Mouse (Mus musculus) CH12.LX (cell line): Measurements from ENCODE around the gene Serpinf1. TPM values are rescaled to one million over a fixed set of nuclear protein-coding genes. Genes with fewer than 3 reads are reported as not detected.

ENCODE experiments used
- DNase-seq: peaks from one replicate; pipeline ENCODE4 v3.0.0-alpha.2; 2013; ENCODE audit errors: extremely low read depth
- H3K27ac ChIP-seq: 2 replicates; pipeline ENCODE4 v1.5.1; 2012; ENCODE audit warnings: low read depth, mild to moderate bottlenecking, control low read depth, moderate library complexity; ENCODE audit not compliant: insufficient read depth
- H3K27me3 ChIP-seq: replicated peaks from 2 replicates; pipeline ENCODE3; 2012; ENCODE audit warnings: inconsistent platforms
- H3K36me3 ChIP-seq, 2 experiments: replicated peaks in 1 of 2; 2 replicates each; pipeline versions ENCODE3 to v1.6.1; 2012; ENCODE audit warnings: inconsistent platforms in 1 of 2, low read length in 1 of 2, mild to moderate bottlenecking in 1 of 2, mixed read lengths in 1 of 2, moderate library complexity in 1 of 2; ENCODE audit not compliant: control insufficient read depth in 1 of 2, insufficient read depth in 1 of 2
- H3K4me1 ChIP-seq, 2 experiments: 2 replicates each; pipeline ENCODE4 v1.6.1; 2012; ENCODE audit warnings: inconsistent platforms in 1 of 2, moderate library complexity in 1 of 2; ENCODE audit not compliant: insufficient read depth in 2 of 2, control insufficient read depth in 1 of 2
- H3K4me2 ChIP-seq: 2 replicates; pipeline ENCODE4 v1.6.1; 2012; ENCODE audit warnings: low read depth, mild to moderate bottlenecking, control low read depth; ENCODE audit not compliant: poor library complexity, insufficient read depth, severe bottlenecking
- H3K4me3 ChIP-seq, 3 experiments: fragments of 150-350 bp in 1 of 3; sonication (generic) in 1 of 3; replicated peaks in 1 of 3; 2 replicates each; pipeline versions ENCODE3 to v1.5.1; 2011 to 2012; ENCODE audit warnings: low read depth in 2 of 3, low read length in 2 of 3, mild to moderate bottlenecking in 2 of 3, moderate library complexity in 2 of 3, control low read depth in 1 of 3, improper control_type of control experiment in 1 of 3, inconsistent platforms in 1 of 3, mixed read lengths in 1 of 3; ENCODE audit not compliant: poor library complexity in 1 of 3
- H3K79me2 ChIP-seq: replicated peaks from 2 replicates; pipeline ENCODE4 v1.6.1; 2012; ENCODE audit warnings: mild to moderate bottlenecking, moderate library complexity; ENCODE audit not compliant: control insufficient read depth, poor library complexity, insufficient read depth, severe bottlenecking; ENCODE audit errors: extremely low read depth
- H3K9ac ChIP-seq: 2 replicates; pipeline ENCODE4 v1.6.1; 2012; ENCODE audit warnings: low read depth, mild to moderate bottlenecking, control low read depth, moderate library complexity; ENCODE audit not compliant: insufficient read depth
- H3K9me3 ChIP-seq: replicated peaks from 2 replicates; pipeline ENCODE3; 2012; ENCODE audit warnings: low read length, inconsistent platforms, mixed read lengths
- CHD1 ChIP-seq: IDR thresholded peaks from 2 replicates; pipeline ENCODE4 v1.6.1; 2012; ENCODE audit warnings: low read depth, low read length, improper control_type of control experiment, inconsistent platforms
- CTCF ChIP-seq, 2 experiments: IDR thresholded peaks in 1 of 2; conservative IDR thresholded peaks in 1 of 2; 2 replicates each; pipeline ENCODE4 v1.5.1; 2011 to 2012; ENCODE audit warnings: low read depth in 2 of 2, low read length in 2 of 2, improper control_type of control experiment in 1 of 2, inconsistent platforms in 1 of 2, mild to moderate bottlenecking in 1 of 2, moderate library complexity in 1 of 2
- E2F4 ChIP-seq: IDR thresholded peaks from 2 replicates; pipeline ENCODE4 v1.6.1; 2011; ENCODE audit warnings: low read depth, low read length, improper control_type of control experiment; ENCODE audit not compliant: insufficient replicate concordance
- EP300 ChIP-seq: IDR thresholded peaks from 2 replicates; pipeline ENCODE4 v1.6.1; 2011; ENCODE audit warnings: low read length, improper control_type of control experiment
- ETS1 ChIP-seq: conservative IDR thresholded peaks from 2 replicates; pipeline ENCODE4 v1.6.1; 2012; ENCODE audit warnings: low read depth, mild to moderate bottlenecking, inconsistent platforms, low read length, improper control_type of control experiment, moderate library complexity
- GABPA ChIP-seq: IDR thresholded peaks from 2 replicates; pipeline ENCODE4 v1.6.1; 2012; ENCODE audit warnings: low read depth, low read length, improper control_type of control experiment, inconsistent platforms; ENCODE audit not compliant: insufficient replicate concordance
- JUND ChIP-seq: conservative IDR thresholded peaks from 2 replicates; pipeline ENCODE4 v1.6.1; 2011; ENCODE audit warnings: low read depth, low read length, improper control_type of control experiment
- KAT2A ChIP-seq: IDR thresholded peaks from 2 replicates; pipeline ENCODE4 v1.6.1; 2012; ENCODE audit warnings: low read length, improper control_type of control experiment, inconsistent platforms; ENCODE audit not compliant: insufficient replicate concordance
- MAX ChIP-seq: IDR thresholded peaks from 2 replicates; pipeline ENCODE4 v1.6.1; 2011; ENCODE audit warnings: low read length, improper control_type of control experiment
- MEF2A ChIP-seq: IDR thresholded peaks from 2 replicates; pipeline ENCODE4 v1.6.1; 2014; ENCODE audit warnings: low read depth, mild to moderate bottlenecking, inconsistent platforms, low read length, improper control_type of control experiment, borderline replicate concordance
- MYC ChIP-seq: IDR thresholded peaks from 2 replicates; pipeline ENCODE4 v1.6.1; 2011; ENCODE audit warnings: low read depth, mild to moderate bottlenecking, improper control_type of control experiment, low read length
- POLR2A ChIP-seq: IDR thresholded peaks from 2 replicates; pipeline ENCODE4 v1.6.1; 2011; ENCODE audit warnings: low read depth, mild to moderate bottlenecking, improper control_type of control experiment, low read length
- SIN3A ChIP-seq: IDR thresholded peaks from 2 replicates; pipeline ENCODE4 v1.6.1; 2012; ENCODE audit warnings: low read length, improper control_type of control experiment, inconsistent platforms
- SMC3 ChIP-seq: IDR thresholded peaks from 2 replicates; pipeline ENCODE4 v1.6.1; 2011; ENCODE audit warnings: low read depth, low read length, improper control_type of control experiment
- TBP ChIP-seq: conservative IDR thresholded peaks from 2 replicates; pipeline ENCODE4 v1.6.1; 2011; ENCODE audit warnings: low read depth, low read length, improper control_type of control experiment
- USF2 ChIP-seq: conservative IDR thresholded peaks from 2 replicates; pipeline ENCODE4 v1.6.1; 2011; ENCODE audit warnings: low read depth, low read length, improper control_type of control experiment
- ZC3H11A ChIP-seq: IDR thresholded peaks from 2 replicates; pipeline ENCODE4 v1.6.1; 2012; ENCODE audit warnings: low read depth, mild to moderate bottlenecking, inconsistent platforms, low read length, improper control_type of control experiment
- dilution Hi-C: fragments of 300-500 bp; cut with MboI; formaldehyde crosslinking; loops from 2 replicates; pipeline ENCODE4 v1.14.3; 2020; ENCODE audit warnings: low sequenced_read_pairs; ENCODE audit not compliant: extremely low pct_unique_long_range_greater_than_20kb, extremely low pct_ligation_motif_present
- in situ Hi-C: fragments of 300-500 bp; cut with MboI; formaldehyde crosslinking; loops from 3 replicates; pipeline ENCODE4 v1.14.3; 2019; ENCODE audit warnings: low sequenced_read_pairs, low pct_ligation_motif_present, low pct_unique_long_range_greater_than_20kb, mixed read lengths
- polyA plus RNA-seq: library from polyadenylated mRNA; unstranded; fragments of >175 nt; gene quantifications from 2 replicates; pipeline ENCODE4 v1.2.1, GENCODE M21; 2012; ENCODE audit warnings: low read depth; ENCODE audit not compliant: insufficient read length
- total RNA-seq, 2 experiments: library from RNA; depleted of rRNA; stranded (reverse); fragments of 300-350 nt in 1 of 2; fragments of >200 nt in 1 of 2; gene quantifications; 2 replicates each; pipeline ENCODE4 v1.2.3; 2012 to 2014

The Serpinf1 gene
- total and polyA plus RNA-seq, 3 experiments: 26.0 to 131 (median 56.5) TPM

GRCm38 (mm10) chr11:75466731-75467505 lies 44.4 kb upstream of the Serpinf1 start:
- Histone ChIP-seq H3K4me3 (no peak overlapping the region), H3K4me2 (no peak overlapping the region), H3K9me3 (peaks cover 12% of the 10 kb centered on the region), H3K79me2 (peaks cover 6% of the 10 kb centered on the region; the same call in 1 of the 2 replicates), H3K36me3 (peaks cover 20 to 30% of the 10 kb centered on the region in 2 experiments), H3K27me3 (no peaks in the 10 kb centered on the region), H3K9ac (no peak overlapping the region), H3K4me1 (peaks cover 12 to 51% of the 10 kb centered on the region in 2 experiments), H3K27ac (no peak overlapping the region)
- no peak for TF ChIP-seq ZC3H11A
- peak; percentile 2; the same call in 1 of the 2 replicates for TF ChIP-seq SMC3
- no peak for TF ChIP-seq POLR2A
- TF ChIP-seq CTCF (conservative IDR thresholded peaks at IDR 0.05 in 1 of 2, IDR thresholded peaks at IDR 0.05 in 1 of 2; ENCODE audit: low read depth in 2 of 2, low read length in 2 of 2): 0 out of 4 replicates have a peak, but pooled peaks of 1 of the 2 experiments have one; percentile 29
- DNase-seq: no peak
- dilution Hi-C loops: no loop called here
- in situ Hi-C loops: no loop called here

- Histone ChIP-seq H3K27ac (no peak overlapping the region), H3K4me3 (no peak overlapping the region), H3K4me1 (peaks cover 12 to 54% of the 10 kb centered on the region in 2 experiments), H3K36me3 (peaks cover 20 to 30% of the 10 kb centered on the region in 2 experiments), H3K79me2 (peaks cover 10% of the 10 kb centered on the region; the same call in 1 of the 2 replicates), H3K4me2 (no peak overlapping the region), H3K27me3 (no peaks in the 10 kb centered on the region), H3K9ac (no peak overlapping the region), H3K9me3 (peaks cover 12% of the 10 kb centered on the region)
- no peak for DNase-seq
- in situ Hi-C loops: no loop called here
- dilution Hi-C loops: no loop called here
- TF ChIP-seq CTCF (conservative IDR thresholded peaks at IDR 0.05 in 1 of 2, IDR thresholded peaks at IDR 0.05 in 1 of 2; ENCODE audit: low read depth in 2 of 2, low read length in 2 of 2) (no peak), KAT2A (no peak), CHD1 (no peak), MAX (no peak), MEF2A (no peak), JUND (no peak), ETS1 (no peak), E2F4 (no peak), MYC (no peak), TBP (no peak), USF2 (no peak), SIN3A (no peak), POLR2A (no peak), ZC3H11A (no peak), GABPA (no peak), EP300 (no peak)
Observed at GRCm38 (mm10) chr11:75465051-75465450, 42.5 kb upstream of the Serpinf1 start.
